ENCODE assay signal across 7 mouse cellular contexts in the genomic region with DNA sequence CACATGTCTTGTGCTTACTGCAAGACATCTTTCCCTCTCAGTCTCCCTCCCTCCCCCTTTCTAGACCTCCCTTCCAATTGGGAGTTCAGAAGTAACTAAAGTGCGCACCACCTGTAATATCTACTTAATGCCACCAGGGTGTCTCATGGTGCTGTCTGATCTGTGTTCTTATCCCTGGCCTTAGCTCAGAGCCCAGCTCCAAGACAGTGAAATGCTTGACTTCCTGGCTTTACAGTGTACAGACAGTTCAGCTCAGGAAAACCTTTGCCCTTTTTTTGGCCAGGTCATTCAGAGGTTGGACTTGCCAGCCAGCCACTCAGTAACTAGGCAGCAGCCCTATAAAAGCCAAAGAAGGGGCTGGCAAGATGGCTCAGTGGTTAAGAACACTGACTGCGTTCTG. TPM values are rescaled to one million over a fixed set of nuclear protein-coding genes. Genes with fewer than 3 reads are reported as not detected.
A peak's percentile ranks its signal among the peaks of the same experiment; 100 is the strongest.
DNase-seq lines count a peak whose midpoint lies in the region; ATAC-seq and TF ChIP-seq lines count a peak whose summit lies in the region.

No protein-coding gene starts in this region.

- 37% methylated on average over 2 of the region's 2 CpGs for WGBS in heart, adult 2 months
- 43% methylated on average over 2 of the region's 2 CpGs for WGBS in lung, embryonic 15.5 days

- no peaks in the 10 kb centered on the region; the same call in 1 of the 2 replicates for H3K36me3 ChIP-seq in heart, adult 2 months (ENCODE audit: control insufficient read depth, insufficient read depth, low read length)
- H3K36me3 ChIP-seq in lung, embryonic 15.5 days: 0 out of 2 replicates have a peak, but pooled peaks cover 4% of the 10 kb centered on the region

- H3K27ac ChIP-seq in heart, adult 2 months: no peak overlapping the region
- no peak overlapping the region for H3K27ac ChIP-seq in lung, embryonic 15.5 days

- peaks cover 3% of the 10 kb centered on the region for H3K4me1 ChIP-seq in heart, adult 2 months (ENCODE audit: control insufficient read depth, insufficient read depth, low read length)
- H3K4me1 ChIP-seq in lung, embryonic 15.5 days: no peaks in the 10 kb centered on the region

- no peaks in the 10 kb centered on the region for H3K79me2 ChIP-seq in heart, adult 2 months (replicated peaks; ENCODE audit: control insufficient read depth, insufficient read depth, low read length)

- DNase-seq in A20 (ENCODE audit: low read depth, low spot score): peak; percentile 64
- DNase-seq in cerebellum, postnatal 10 days: peak; percentile 60 to 72
- DNase-seq in heart, adult 2 months: peak; percentile 31 to 56
- DNase-seq in kidney, adult 18-20 months: peak; percentile 54
- peak; percentile 52 for DNase-seq in retina, postnatal 7 days (ENCODE audit: low read depth, low spot score)

- no peak overlapping the region for H3K4me2 ChIP-seq in lung, embryonic 15.5 days

- H3K9ac ChIP-seq in heart, adult 2 months (ENCODE audit: low read depth, low read length): peak overlapping the region; percentile 25; the same call in 1 of the 2 replicates
- no peak overlapping the region for H3K9ac ChIP-seq in lung, embryonic 15.5 days

- TF ChIP-seq EP300 in heart, adult 2 months (IDR thresholded peaks at IDR 0.05; ENCODE audit: insufficient read depth, low read depth, low read length): peak; percentile 93

- peak; percentile 94 for ATAC-seq in CD4-positive, CD25-positive, alpha-beta regulatory T cell, adult 4 months
- peak; percentile 81 for ATAC-seq in lung, embryonic 15.5 days (ENCODE audit: borderline replicate concordance, extremely low read depth, low FRiP score, low TSS enrichment)

- H3K4me3 ChIP-seq in heart, adult 2 months: no peak overlapping the region
- no peak overlapping the region for H3K4me3 ChIP-seq in lung, embryonic 15.5 days

- intact Hi-C loops in heart, adult 2 months (cut with DNase I): loop anchor here (1.0 kb wide), 2 partner anchors 103 to 138 kb away; no protein-coding TSS in a partner anchor

- TF ChIP-seq POLR2A in heart, adult 2 months (IDR thresholded peaks at IDR 0.05; ENCODE audit: insufficient read depth, low read depth, low read length): 0 out of 2 replicates have a peak, but pooled peaks have one; percentile 15

- H3K27me3 ChIP-seq in heart, adult 2 months (ENCODE audit: control insufficient read depth, insufficient read depth, low read length): no peaks in the 10 kb centered on the region
- no peaks in the 10 kb centered on the region for H3K27me3 ChIP-seq in lung, embryonic 15.5 days

- peak; percentile 87 for TF ChIP-seq CTCF in heart, adult 2 months (IDR thresholded peaks at IDR 0.05)

- H3K9me3 ChIP-seq in lung, embryonic 15.5 days: no peaks in the 10 kb centered on the region

RNA-seq across cellular contexts. Expression of a gene that starts 8.9 kb away (rescaled TPM):
- 10 to 100 TPM; 23.6 to 25.6 TPM for polyA plus RNA-seq in CD4-positive, CD25-positive, alpha-beta regulatory T cell, adult 4 months (2017; shearing (Covaris generic))
- 10 to 100 TPM; 37.9 to 49.8 TPM for total RNA-seq in heart, adult 2 months (2021)
- polyA plus RNA-seq in heart, adult 2 months (2012; rRNA removed): 22.6 and 34.5 TPM in 2 replicates
- 37.7 and 39.7 TPM in 2 replicates for polyA plus RNA-seq in lung, embryonic 15.5 days (2015; fragmentation: Nextera tagmentation; extraction: Ambion mirVana)

RNA-seq across cellular contexts. Expression of a gene that starts 12.0 kb away (rescaled TPM):
- polyA plus RNA-seq in CD4-positive, CD25-positive, alpha-beta regulatory T cell, adult 4 months (2017; shearing (Covaris generic)): 10 to 100 TPM; 23.5 to 47.7 TPM
- 10 to 100 TPM; 99.5 to 99.7 TPM for total RNA-seq in heart, adult 2 months (2021)
- 39.3 and 86.5 TPM in 2 replicates for polyA plus RNA-seq in heart, adult 2 months (2012; rRNA removed)
- polyA plus RNA-seq in lung, embryonic 15.5 days (2015; fragmentation: Nextera tagmentation; extraction: Ambion mirVana): 308 and 313 TPM in 2 replicates

RNA-seq across cellular contexts. Expression of a gene that starts 38.7 kb away (rescaled TPM):
- 1 to 10 TPM; 4.1 to 9.9 TPM for polyA plus RNA-seq in CD4-positive, CD25-positive, alpha-beta regulatory T cell, adult 4 months (2017; shearing (Covaris generic))
- total RNA-seq in heart, adult 2 months (2021): 10 to 100 TPM; 49.8 to 55.0 TPM
- polyA plus RNA-seq in heart, adult 2 months (2012; rRNA removed): 36.2 and 38.7 TPM in 2 replicates
- polyA plus RNA-seq in lung, embryonic 15.5 days (2015; fragmentation: Nextera tagmentation; extraction: Ambion mirVana): 17.7 and 19.7 TPM in 2 replicates
